Mouse (Mus musculus) adrenal gland, postnatal 10 days (tissue): ENCODE results near the gene Pttg1ip. TPM values are rescaled to one million over a fixed set of nuclear protein-coding genes. Genes with fewer than 3 reads are reported as not detected.

Experiments used
- DNase-seq: peaks from one replicate; pipeline ENCODE4 v3.0.0; 2021; ENCODE audit warnings: mixed read lengths
- total RNA-seq, 2 experiments: library from RNA; stranded (reverse); gene quantifications; 2 replicates each; pipeline ENCODE4 v1.2.3; 2021

The Pttg1ip gene
- total RNA-seq, 2 experiments from 2014 or later = 160 to 178 TPM

- peak; percentile 94 for DNase-seq
Measured at GRCm38 (mm10) chr10:77566651-77567050, 14.9 kb upstream of the Pttg1ip start.

- DNase-seq = no peak
Measured at GRCm38 (mm10) chr10:77569481-77569880, 12.0 kb upstream of the Pttg1ip start.

GRCm38 (mm10) chr10:77569973-77570658 lies 11.4 kb upstream of the Pttg1ip start:
- no peak for DNase-seq

- no peak for DNase-seq
Measured at GRCm38 (mm10) chr10:77572225-77572624, 9.3 kb upstream of the Pttg1ip start.

- no peak for DNase-seq
Measured at GRCm38 (mm10) chr10:77573162-77573561, 8.4 kb upstream of the Pttg1ip start.

GRCm38 (mm10) chr10:77580027-77580920 lies 1.2 kb upstream of the Pttg1ip start:
- peak; percentile 29 for DNase-seq

GRCm38 (mm10) chr10:77581023-77581407 lies 505 bp upstream of the Pttg1ip start:
- DNase-seq = no peak

- peak; percentile 33 for DNase-seq
Measured at GRCm38 (mm10) chr10:77582285-77582618, 732 bp downstream of the Pttg1ip start.

- peak; percentile 39 for DNase-seq
Measured at GRCm38 (mm10) chr10:77583795-77584422, 2.4 kb downstream of the Pttg1ip start.

- DNase-seq = no peak
Measured at GRCm38 (mm10) chr10:77586637-77587036, 5.1 kb downstream of the Pttg1ip start.

- DNase-seq = peak; percentile 31
Measured at GRCm38 (mm10) chr10:77587091-77587775, 5.7 kb downstream of the Pttg1ip start.

- DNase-seq = no peak
Measured at GRCm38 (mm10) chr10:77588036-77588435, 6.5 kb downstream of the Pttg1ip start.

- no peak for DNase-seq
Measured at GRCm38 (mm10) chr10:77589117-77589516, 7.6 kb downstream of the Pttg1ip start.

GRCm38 (mm10) chr10:77589749-77590148 lies 8.2 kb downstream of the Pttg1ip start:
- DNase-seq = no peak

- peak; percentile 61 for DNase-seq
Measured at GRCm38 (mm10) chr10:77590812-77591211, 9.3 kb downstream of the Pttg1ip start.

- no peak for DNase-seq
Measured at GRCm38 (mm10) chr10:77591546-77591945, 10.0 kb downstream of the Pttg1ip start.

- no peak for DNase-seq
Measured at GRCm38 (mm10) chr10:77596060-77596459, 14.5 kb downstream of the Pttg1ip start.

- DNase-seq = no peak
Measured at GRCm38 (mm10) chr10:77603021-77603420, 21.5 kb downstream of the Pttg1ip start.

- no peak for DNase-seq
Measured at GRCm38 (mm10) chr10:77604111-77604510, 22.6 kb downstream of the Pttg1ip start.

- DNase-seq = no peak
Measured at GRCm38 (mm10) chr10:77604958-77605357, 23.4 kb downstream of the Pttg1ip start.

- DNase-seq = no peak
Measured at GRCm38 (mm10) chr10:77605368-77605767, 23.8 kb downstream of the Pttg1ip start.
